Mouse (Mus musculus) left cerebral cortex, postnatal 25 days (tissue): ENCODE data around the gene Tas1r2. TPM values are rescaled to one million over a fixed set of nuclear protein-coding genes. Genes with fewer than 3 reads are reported as not detected.
A peak's percentile ranks its signal among the peaks of the same experiment; 100 is the strongest.

Source experiments
- DNase-seq, 2 experiments: peaks; one replicate each; pipeline ENCODE4 v3.0.0; 2022; ENCODE audit warnings: low spot score in 2 of 2, mixed read lengths in 1 of 2
- intact Hi-C: fragments of 180-260 bp; cut with DNase I; formaldehyde crosslinking; loops from one replicate; pipeline ENCODE4 v1.15.1; 2025
- microRNA-seq, 2 experiments: library from miRNA; unstranded; fragments of <30 nt; microRNA quantifications; one replicate each; pipeline ENCODE4 v1.2.0; 2022
- total RNA-seq, 2 experiments: library from RNA; stranded (reverse); gene quantifications; 2 replicates each; pipeline ENCODE4 v1.2.3; 2021

Tas1r2 gene
- total RNA-seq, 2 experiments from 2014 or later = not detected

- intact Hi-C loops = no loop called here
- DNase-seq = no peak
Measured at GRCm38 (mm10) chr4:139697755-139698154, 44.4 kb downstream of the Tas1r2 start.

- no peak for DNase-seq
- intact Hi-C loops = no loop called here
Measured at GRCm38 (mm10) chr4:139698602-139699001, 45.3 kb downstream of the Tas1r2 start.

- DNase-seq = no peak
- intact Hi-C loops = loop anchor here (5.0 kb wide), 1 partner anchor 49 kb away; no protein-coding TSS in a partner anchor
Measured at GRCm38 (mm10) chr4:139702914-139703313, 49.6 kb downstream of the Tas1r2 start.

- intact Hi-C loops = loop anchor here (5.0 kb wide), 1 partner anchor 49 kb away; no protein-coding TSS in a partner anchor
Measured at GRCm38 (mm10) chr4:139703468-139703867, 50.1 kb downstream of the Tas1r2 start.

GRCm38 (mm10) chr4:139705986-139706385, 52.6 kb downstream of the Tas1r2 start:
- DNase-seq = no peak
- intact Hi-C loops = no loop called here

More at GRCm38 (mm10) chr4:139703468-139703867, 50.1 kb downstream of the Tas1r2 start:
- no peak for DNase-seq

- intact Hi-C loops = no loop called here
- DNase-seq = no peak
Measured at GRCm38 (mm10) chr4:139710467-139711334, 57.4 kb downstream of the Tas1r2 start.

- intact Hi-C loops = no loop called here
- no peak for DNase-seq
Measured at GRCm38 (mm10) chr4:139715241-139715932, 62.0 kb downstream of the Tas1r2 start.

GRCm38 (mm10) chr4:139716477-139717169, 63.3 kb downstream of the Tas1r2 start:
- DNase-seq = peak; percentile 21 to 85
- intact Hi-C loops = no loop called here

- DNase-seq = no peak
- intact Hi-C loops = no loop called here
Measured at GRCm38 (mm10) chr4:139718978-139719377, 65.6 kb downstream of the Tas1r2 start.

Small RNA genes within 50 kb of the gene (microRNA-seq; reads per million reads assigned to microRNA genes)
- 2.5 to 3.4 reads per million in 2 experiments for gene Mir7020

Other genes starting within 250 kb of the Tas1r2 start
- gene Iffo2, start 123.0 kb upstream of the Tas1r2 start, total RNA-seq = 10 to 100 TPM; 15.9 to 17.2 TPM
- gene Gm21969, start 50.4 kb upstream of the Tas1r2 start, total RNA-seq = not detected
- gene Aldh4a1, start 30.7 kb upstream of the Tas1r2 start, total RNA-seq = 10 to 100 TPM; 15.9 to 17.3 TPM
- gene Pax7, start 180.0 kb downstream of the Tas1r2 start, total RNA-seq = not detected